Mouse (Mus musculus): ENCODE measurements around the gene Gprc5a. TPM values are rescaled to one million over a fixed set of nuclear protein-coding genes. Genes with fewer than 3 reads are reported as not detected.
A peak's percentile ranks its signal among the peaks of the same experiment; 100 is the strongest.

The Gprc5a gene
- polyA plus RNA-seq, 1 experiment from 2014 or later = 0.66 TPM

DNA sequence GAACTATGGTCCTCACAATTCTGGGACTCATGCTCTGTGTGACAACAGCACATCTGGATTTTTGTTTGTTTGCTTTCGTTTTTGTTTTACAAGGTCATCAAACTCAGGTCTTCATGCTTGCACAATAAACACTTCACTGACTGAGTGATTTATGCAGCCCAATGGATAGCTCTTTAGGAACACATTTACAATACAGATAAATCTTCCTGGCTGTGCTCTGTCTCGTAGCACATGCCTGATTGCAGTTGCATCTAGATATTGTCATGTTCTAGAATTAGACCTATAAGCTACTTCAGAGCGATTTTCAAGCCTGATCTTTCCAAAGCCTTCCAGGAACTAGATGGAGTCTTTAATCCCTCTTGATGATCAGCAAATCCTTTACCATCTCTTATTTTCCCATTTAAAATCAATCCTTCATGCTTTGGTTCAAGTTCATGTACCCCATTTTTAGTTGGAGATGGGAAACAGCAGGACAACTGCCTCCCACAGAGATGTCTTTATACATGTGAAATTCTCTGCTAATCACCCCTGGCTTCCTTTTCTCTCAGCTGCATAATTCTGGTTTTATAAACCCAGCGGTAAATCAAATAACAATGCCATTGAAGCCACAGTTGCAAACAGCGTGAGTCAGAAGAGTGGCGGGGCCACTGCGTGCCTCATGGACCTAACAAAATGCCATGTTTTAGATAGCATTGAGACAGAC, 47.1 kb downstream of the Gprc5a start:
- no peak overlapping the region for H3K9ac ChIP-seq (replicated peaks; ENCODE audit: low read length)
- no peaks in the 10 kb centered on the region for H3K9me3 ChIP-seq (ENCODE audit: control insufficient read depth, low read length)
- H3K36me3 ChIP-seq (ENCODE audit: control insufficient read depth, insufficient read depth, low read length) = no peaks in the 10 kb centered on the region
- 9% methylated on average over 7 of the region's 7 CpGs for WGBS
- H3K27me3 ChIP-seq (ENCODE audit: control insufficient read depth, insufficient read depth, low read length) = peaks cover 20% of the 10 kb centered on the region
- H3K27ac ChIP-seq (replicated peaks; ENCODE audit: low read depth, low read length) = no peak overlapping the region
- peaks cover 10% of the 10 kb centered on the region; the same call in 1 of the 2 replicates for H3K4me1 ChIP-seq (ENCODE audit: control insufficient read depth, insufficient read depth, low read length)
- H3K4me2 ChIP-seq (ENCODE audit: low read length) = no peak overlapping the region
- H3K4me3 ChIP-seq (replicated peaks; ENCODE audit: low read depth, low read length) = no peak overlapping the region
- ATAC-seq (ENCODE audit: low FRiP score, low TSS enrichment) (no peak), DNase-seq (peak; percentile 56)

DNA sequence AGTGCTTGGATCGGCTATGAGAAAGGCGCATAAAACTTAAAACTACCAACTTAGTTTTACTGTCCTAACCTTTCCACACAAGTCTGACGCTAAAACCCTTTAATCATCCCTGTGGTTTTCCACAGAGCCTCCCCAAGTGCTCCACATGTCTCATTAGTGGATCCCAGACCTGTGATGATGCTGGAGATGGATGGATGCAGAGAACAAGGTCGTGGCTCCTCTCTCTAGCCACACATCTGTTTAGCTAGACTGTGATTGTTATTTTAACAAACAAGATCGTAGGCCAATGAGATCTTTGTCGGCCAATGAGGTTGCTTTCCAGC, 47.6 kb downstream of the Gprc5a start:
- WGBS = 20% methylated on average over 6 of the region's 6 CpGs
- H3K36me3 ChIP-seq (ENCODE audit: control insufficient read depth, insufficient read depth, low read length) = no peaks in the 10 kb centered on the region
- H3K27me3 ChIP-seq (ENCODE audit: control insufficient read depth, insufficient read depth, low read length) = peaks cover 20% of the 10 kb centered on the region
- DNase-seq (no peak), ATAC-seq (ENCODE audit: low FRiP score, low TSS enrichment) (no peak)
- H3K4me2 ChIP-seq (ENCODE audit: low read length) = no peak overlapping the region
- no peak overlapping the region for H3K27ac ChIP-seq (replicated peaks; ENCODE audit: low read depth, low read length)
- H3K4me1 ChIP-seq (ENCODE audit: control insufficient read depth, insufficient read depth, low read length) = peaks cover 10% of the 10 kb centered on the region; the same call in 1 of the 2 replicates
- no peaks in the 10 kb centered on the region for H3K9me3 ChIP-seq (ENCODE audit: control insufficient read depth, low read length)
- no peak overlapping the region for H3K4me3 ChIP-seq (replicated peaks; ENCODE audit: low read depth, low read length)
- H3K9ac ChIP-seq (replicated peaks; ENCODE audit: low read length) = no peak overlapping the region

DNA sequence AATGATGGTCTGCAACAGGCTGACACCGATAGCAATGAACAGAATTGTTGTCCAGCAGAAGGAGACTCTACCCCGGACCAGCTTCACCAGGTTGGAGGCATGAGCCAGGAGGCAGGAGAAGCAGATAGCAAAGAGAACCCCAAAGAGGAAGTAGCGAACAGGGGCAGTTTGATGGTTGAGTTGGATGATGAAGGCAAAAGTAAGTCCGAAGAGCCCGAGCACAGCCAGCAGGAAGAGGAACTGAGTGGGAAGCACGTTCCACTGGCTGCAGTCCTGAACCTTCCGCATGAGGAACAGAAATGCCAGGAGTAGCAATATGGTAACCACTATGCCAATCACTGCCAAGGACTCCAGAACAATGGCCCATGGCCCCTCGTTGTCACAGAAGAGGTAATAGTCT, 51.0 kb downstream of the Gprc5a start:
- no peak overlapping the region for H3K4me2 ChIP-seq (ENCODE audit: low read length)
- H3K9me3 ChIP-seq (ENCODE audit: control insufficient read depth, low read length) = no peaks in the 10 kb centered on the region
- no peak for DNase-seq
- no peak overlapping the region for H3K4me3 ChIP-seq (replicated peaks; ENCODE audit: low read depth, low read length)
- no peak for ATAC-seq (ENCODE audit: low FRiP score, low TSS enrichment)
- H3K27me3 ChIP-seq (ENCODE audit: control insufficient read depth, insufficient read depth, low read length) = peaks cover 17% of the 10 kb centered on the region
- peaks cover 10% of the 10 kb centered on the region; the same call in 1 of the 2 replicates for H3K4me1 ChIP-seq (ENCODE audit: control insufficient read depth, insufficient read depth, low read length)
- 95% methylated on average over 8 of the region's 8 CpGs for WGBS
- H3K9ac ChIP-seq (replicated peaks; ENCODE audit: low read length) = no peak overlapping the region
- H3K36me3 ChIP-seq (ENCODE audit: control insufficient read depth, insufficient read depth, low read length) = no peaks in the 10 kb centered on the region
- no peak overlapping the region for H3K27ac ChIP-seq (replicated peaks; ENCODE audit: low read depth, low read length)

DNA sequence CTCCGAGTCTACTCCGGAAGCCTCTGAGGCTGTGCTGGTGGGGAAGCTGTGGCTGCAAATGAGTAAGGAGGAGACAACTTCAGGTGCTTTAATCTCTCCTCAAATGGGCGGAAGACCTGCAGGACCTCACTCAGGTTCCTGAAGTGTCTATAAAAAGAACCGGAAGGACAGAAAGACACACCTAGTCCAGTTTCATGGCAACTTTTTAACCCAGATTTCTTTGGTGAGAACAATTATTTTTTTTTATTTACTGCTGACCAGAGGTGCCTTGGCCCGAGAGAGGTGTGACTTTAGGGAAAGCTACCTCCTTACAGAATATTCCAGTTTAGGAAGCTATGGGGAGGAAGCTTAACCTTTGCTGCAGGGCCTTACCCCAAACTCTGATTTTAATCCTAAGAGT, 52.7 kb downstream of the Gprc5a start, which contains the start of gene Gprc5d:
Gene Gprc5d, minus strand, starts transcription at position 101 of the 400 bp plus-strand sequence.
- Histone ChIP-seq H3K27ac (replicated peaks; ENCODE audit: low read depth, low read length) (no peak within 1 kb of the TSS), H3K9me3 (ENCODE audit: control insufficient read depth, low read length) (no peaks in the 10 kb centered on the region), H3K4me2 (ENCODE audit: low read length) (no peak within 1 kb of the TSS), H3K36me3 (ENCODE audit: control insufficient read depth, insufficient read depth, low read length) (no peaks in the 10 kb centered on the region), H3K4me3 (replicated peaks; ENCODE audit: low read depth, low read length) (no peak within 1 kb of the TSS), H3K27me3 (ENCODE audit: control insufficient read depth, insufficient read depth, low read length) (peaks cover 17% of the 10 kb centered on the region), H3K4me1 (ENCODE audit: control insufficient read depth, insufficient read depth, low read length) (peaks cover 3% of the 10 kb centered on the region; the same call in 1 of the 2 replicates), H3K9ac (replicated peaks; ENCODE audit: low read length) (no peak within 1 kb of the TSS)
- DNase-seq (no peak), ATAC-seq (ENCODE audit: low FRiP score, low TSS enrichment) (no peak)
- 92% methylated on average over 5 of the region's 5 CpGs for WGBS

DNA sequence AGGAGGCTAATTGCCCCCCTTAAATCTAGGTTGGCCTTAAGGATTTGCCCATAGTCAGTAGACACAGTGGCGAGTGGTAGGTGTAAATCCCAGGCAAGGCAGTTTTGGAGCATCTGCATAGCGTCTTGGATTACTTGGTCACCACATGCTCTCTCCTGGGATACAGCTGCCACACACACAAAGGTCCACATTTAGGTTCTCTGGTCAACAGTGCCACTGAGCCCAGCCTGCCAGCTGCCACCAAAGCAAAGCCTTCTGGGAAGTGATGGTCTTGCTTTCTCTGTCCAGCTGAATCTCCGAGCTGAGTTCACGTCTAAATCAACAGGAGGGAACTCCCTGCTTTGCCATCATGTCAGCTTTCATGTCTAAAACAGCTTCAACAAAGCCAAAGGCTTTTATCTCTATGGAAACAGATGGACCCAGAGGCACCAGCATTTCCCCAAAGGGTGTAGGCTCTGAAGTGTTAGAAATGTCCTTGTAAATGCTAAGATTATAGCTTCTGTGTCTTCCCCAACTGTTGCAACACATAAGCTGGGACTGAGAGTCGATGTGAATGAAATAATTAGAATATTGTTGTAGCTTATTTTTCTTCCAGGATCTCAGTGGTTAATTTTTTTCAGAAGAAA, 59.4 kb downstream of the Gprc5a start:
- Histone ChIP-seq H3K4me1 (ENCODE audit: control insufficient read depth, insufficient read depth, low read length) (no peaks in the 10 kb centered on the region), H3K36me3 (ENCODE audit: control insufficient read depth, insufficient read depth, low read length) (no peaks in the 10 kb centered on the region), H3K27me3 (ENCODE audit: control insufficient read depth, insufficient read depth, low read length) (0 out of 2 replicates have a peak, but pooled peaks cover 3% of the 10 kb centered on the region), H3K4me2 (ENCODE audit: low read length) (no peak overlapping the region), H3K9me3 (ENCODE audit: control insufficient read depth, low read length) (no peaks in the 10 kb centered on the region), H3K4me3 (replicated peaks; ENCODE audit: low read depth, low read length) (no peak overlapping the region), H3K9ac (replicated peaks; ENCODE audit: low read length) (no peak overlapping the region), H3K27ac (replicated peaks; ENCODE audit: low read depth, low read length) (no peak overlapping the region)
- peak; percentile 8 for DNase-seq
- WGBS = 36% methylated on average over 5 of the region's 5 CpGs
- ATAC-seq (ENCODE audit: low FRiP score, low TSS enrichment) = no peak

DNA sequence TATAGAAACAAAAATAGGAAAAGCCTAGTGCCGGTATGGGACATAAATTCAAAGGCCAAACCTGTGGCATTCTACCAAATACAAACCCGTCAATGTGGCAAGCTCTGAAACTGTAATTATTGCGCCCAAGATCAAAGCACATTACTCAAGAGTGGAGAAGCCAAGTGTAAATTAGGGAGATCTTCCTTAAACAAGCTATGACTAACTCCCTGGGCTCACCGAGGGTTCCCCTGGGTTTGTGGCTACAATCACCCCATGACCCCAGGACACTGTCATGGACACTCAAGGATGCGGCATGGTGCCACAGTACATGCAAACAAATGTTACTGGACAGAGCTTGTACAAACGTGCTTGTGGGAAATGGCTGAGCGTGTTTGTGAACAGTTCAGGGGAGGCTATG, 67.6 kb downstream of the Gprc5a start:
- H3K9ac ChIP-seq (replicated peaks; ENCODE audit: low read length) = no peak overlapping the region
- no peaks in the 10 kb centered on the region for H3K27me3 ChIP-seq (ENCODE audit: control insufficient read depth, insufficient read depth, low read length)
- no peaks in the 10 kb centered on the region for H3K36me3 ChIP-seq (ENCODE audit: control insufficient read depth, insufficient read depth, low read length)
- ATAC-seq (ENCODE audit: low FRiP score, low TSS enrichment) (no peak), DNase-seq (no peak)
- H3K4me2 ChIP-seq (ENCODE audit: low read length) = no peak overlapping the region
- H3K27ac ChIP-seq (replicated peaks; ENCODE audit: low read depth, low read length) = no peak overlapping the region
- no peak overlapping the region for H3K4me3 ChIP-seq (replicated peaks; ENCODE audit: low read depth, low read length)
- no peaks in the 10 kb centered on the region for H3K9me3 ChIP-seq (ENCODE audit: control insufficient read depth, low read length)
- 83% methylated on average over 7 of the region's 7 CpGs for WGBS
- peaks cover 4% of the 10 kb centered on the region for H3K4me1 ChIP-seq (ENCODE audit: control insufficient read depth, insufficient read depth, low read length)

DNA sequence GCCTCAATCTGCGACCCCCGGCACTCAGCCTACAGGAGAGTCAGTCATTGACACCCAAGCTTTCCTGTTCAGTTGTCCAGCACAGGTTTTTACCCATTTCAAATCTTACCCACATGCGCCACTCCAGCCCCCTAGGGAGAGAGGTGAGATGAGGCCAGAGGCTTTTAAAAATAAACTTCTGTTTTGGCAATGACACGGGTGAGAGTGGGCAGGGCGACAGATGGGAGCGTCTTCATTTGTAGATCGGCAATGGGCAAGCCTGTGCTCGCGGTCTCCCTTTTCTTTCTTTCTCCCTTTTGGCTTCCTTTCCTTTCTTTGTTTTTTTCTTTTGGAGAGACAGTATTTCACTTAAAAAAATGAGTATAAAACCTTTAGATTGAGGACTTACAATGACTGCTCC, 68.0 kb downstream of the Gprc5a start:
- H3K4me3 ChIP-seq (replicated peaks; ENCODE audit: low read depth, low read length) = no peak overlapping the region
- DNase-seq = no peak
- H3K9me3 ChIP-seq (ENCODE audit: control insufficient read depth, low read length) = no peaks in the 10 kb centered on the region
- no peaks in the 10 kb centered on the region for H3K36me3 ChIP-seq (ENCODE audit: control insufficient read depth, insufficient read depth, low read length)
- no peak overlapping the region for H3K4me2 ChIP-seq (ENCODE audit: low read length)
- 92% methylated on average over 9 of the region's 9 CpGs for WGBS
- peaks cover 4% of the 10 kb centered on the region for H3K4me1 ChIP-seq (ENCODE audit: control insufficient read depth, insufficient read depth, low read length)
- H3K27me3 ChIP-seq (ENCODE audit: control insufficient read depth, insufficient read depth, low read length) = no peaks in the 10 kb centered on the region
- H3K9ac ChIP-seq (replicated peaks; ENCODE audit: low read length) = no peak overlapping the region
- no peak for ATAC-seq (ENCODE audit: low FRiP score, low TSS enrichment)
- no peak overlapping the region for H3K27ac ChIP-seq (replicated peaks; ENCODE audit: low read depth, low read length)

Measured in midbrain, embryonic 14.5 days (tissue).